Mouse (Mus musculus) MEL (cell line): ENCODE data around the gene Mrrf.

ENCODE experiments used
- CTCF ChIP-seq, 3 experiments: IDR thresholded peaks in 2 of 3; conservative IDR thresholded peaks in 1 of 3; 2 replicates each; pipeline ENCODE4 v1.5.1; 2011 to 2012; ENCODE audit warnings: low read length in 3 of 3, low read depth in 2 of 3, mild to moderate bottlenecking in 2 of 3, improper control_type of control experiment in 1 of 3, inconsistent platforms in 1 of 3, mixed read lengths in 1 of 3, moderate library complexity in 1 of 3; ENCODE audit not compliant: control insufficient read depth in 1 of 3, insufficient read depth in 1 of 3, poor library complexity in 1 of 3, severe bottlenecking in 1 of 3
- MAX ChIP-seq: IDR thresholded peaks from 2 replicates; pipeline ENCODE4 v1.6.1; 2011; ENCODE audit warnings: low read length, improper control_type of control experiment
- POLR2AphosphoS2 ChIP-seq: IDR thresholded peaks from 2 replicates; pipeline ENCODE4 v1.6.1; 2011; ENCODE audit warnings: low read length, improper control_type of control experiment
- UBTF ChIP-seq: IDR thresholded peaks from 2 replicates; pipeline ENCODE4 v1.6.1; 2012; ENCODE audit warnings: low read depth, mild to moderate bottlenecking, inconsistent platforms, low read length, improper control_type of control experiment, moderate library complexity, borderline replicate concordance; ENCODE audit not compliant: insufficient read depth

DNA sequence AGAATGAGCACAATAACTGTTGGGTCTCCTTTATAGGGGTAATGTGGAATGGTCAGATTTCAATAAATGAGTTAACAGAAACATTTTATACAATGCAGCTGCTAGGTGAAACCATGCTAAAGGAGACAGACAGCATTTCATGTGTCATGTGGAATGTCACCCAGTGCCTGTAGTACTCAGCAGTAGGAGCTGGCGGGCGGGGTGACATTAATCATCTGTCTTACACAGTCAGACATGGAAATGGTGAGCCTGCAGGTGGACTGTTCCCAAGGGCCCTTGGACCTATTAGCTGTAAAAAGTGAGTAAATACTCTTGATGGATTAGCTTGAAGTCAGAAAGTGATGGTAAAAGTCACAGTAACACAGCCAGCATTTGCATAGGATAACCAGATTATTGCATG is 48.0 kb downstream of the Mrrf start:
- no peak for TF ChIP-seq MAX
- TF ChIP-seq CTCF (IDR thresholded peaks at IDR 0.05 in 2 of 3, conservative IDR thresholded peaks at IDR 0.05 in 1 of 3; ENCODE audit: control insufficient read depth in 1 of 3, insufficient read depth in 1 of 3, low read depth in 2 of 3, low read length in 3 of 3, poor library complexity in 1 of 3, severe bottlenecking in 1 of 3): no peak
- TF ChIP-seq UBTF: no peak
- TF ChIP-seq POLR2AphosphoS2: no peak
